Mouse (Mus musculus) lung, embryonic 14.5 days (tissue): ENCODE results near the gene Bik. TPM values are rescaled to one million over a fixed set of nuclear protein-coding genes. Genes with fewer than 3 reads are reported as not detected.

ENCODE experiments used
- ATAC-seq: fragments of 200-750 bp; cut with Nextera tagmentation; 2 replicates; pipeline ENCODE4 v1.8.0; 2017; ENCODE audit warnings: mild to moderate bottlenecking, moderate TSS enrichment, moderate library complexity; ENCODE audit not compliant: insufficient read depth
- DNase-seq: peaks from one replicate; pipeline ENCODE4 v3.0.0-alpha.2; 2015
- H3K27ac ChIP-seq: fragments of 300-500 bp; sonication (generic); 2 replicates; pipeline ENCODE4 v1.5.1; 2014; ENCODE audit warnings: low read depth, mild to moderate bottlenecking, moderate library complexity
- H3K27me3 ChIP-seq: fragments of 300-500 bp; sonication (generic); 2 replicates; pipeline ENCODE4 v1.6.1; 2014; ENCODE audit warnings: low read length, control low read depth; ENCODE audit not compliant: insufficient read depth
- H3K36me3 ChIP-seq: fragments of 300-500 bp; sonication (generic); 2 replicates; pipeline ENCODE4 v1.6.1; 2014; ENCODE audit warnings: control low read depth; ENCODE audit not compliant: insufficient read depth
- H3K4me1 ChIP-seq: fragments of 300-500 bp; sonication (generic); 2 replicates; pipeline ENCODE4 v1.6.1; 2014; ENCODE audit warnings: antibody characterized with exemption, control low read depth; ENCODE audit not compliant: insufficient read depth
- H3K4me2 ChIP-seq: fragments of 300-500 bp; sonication (generic); 2 replicates; pipeline ENCODE4 v1.6.1; 2014; ENCODE audit warnings: mild to moderate bottlenecking
- H3K4me3 ChIP-seq: fragments of 300-500 bp; sonication (generic); 2 replicates; pipeline ENCODE4 v1.5.1; 2014; ENCODE audit warnings: low read depth, low read length
- H3K9ac ChIP-seq: fragments of 300-500 bp; sonication (generic); 2 replicates; pipeline ENCODE4 v1.6.1; 2014
- H3K9me3 ChIP-seq: fragments of 300-500 bp; sonication (generic); 2 replicates; pipeline ENCODE4 v1.6.1; 2016; ENCODE audit warnings: low read depth, low read length, control low read depth
- CTCF ChIP-seq: IDR thresholded peaks from 2 replicates; pipeline ENCODE4 v1.5.1; 2016; ENCODE audit warnings: antibody characterized with exemption, low read depth
- WGBS: fragments of 180-500 bp; shearing (Covaris S2); extraction: QIAGEN DNeasy Blood & Tissue Kit; methylation state at CpG from one replicate; pipeline ENCODE4 v1.1.7; 2014; 5-methylcytosine and 5-hydroxymethylcytosine counted together
- polyA plus RNA-seq: library from polyadenylated mRNA; unstranded; fragments of >200 nt; fragmentation: Nextera tagmentation; extraction: Ambion mirVana; gene quantifications from 2 replicates; pipeline ENCODE4 v1.2.1, GENCODE M21; 2014

Bik gene
- polyA plus RNA-seq, 1 experiment from 2014 or later, result 12.1 TPM

- no peak overlapping the region for H3K9ac ChIP-seq
- H3K4me2 ChIP-seq, result no peak overlapping the region
- no peak for TF ChIP-seq CTCF
- WGBS, result 80% methylated on average over 5 of the region's 5 CpGs
- DNase-seq (no peak), ATAC-seq (no peak)
- no peak overlapping the region for H3K27ac ChIP-seq
- peaks cover 23% of the 10 kb centered on the region for H3K36me3 ChIP-seq
- H3K9me3 ChIP-seq, result no peaks in the 10 kb centered on the region
- no peak overlapping the region for H3K4me3 ChIP-seq
- no peaks in the 10 kb centered on the region for H3K27me3 ChIP-seq
- no peaks in the 10 kb centered on the region for H3K4me1 ChIP-seq
These were observed 45.0 kb downstream of the Bik start for GRCm38 (mm10) chr15:83571636-83572035.

GRCm38 (mm10) chr15:83572132-83572531, 45.5 kb downstream of the Bik start:
- H3K4me2 ChIP-seq, result no peak overlapping the region
- H3K27me3 ChIP-seq, result no peaks in the 10 kb centered on the region
- H3K36me3 ChIP-seq, result peaks cover 27% of the 10 kb centered on the region
- WGBS, result 76% methylated on average over 4 of the region's 4 CpGs
- no peaks in the 10 kb centered on the region for H3K4me1 ChIP-seq
- H3K27ac ChIP-seq, result no peak overlapping the region
- DNase-seq, result no peak
- ATAC-seq, result no peak
- no peak overlapping the region for H3K4me3 ChIP-seq
- no peak overlapping the region for H3K9ac ChIP-seq
- no peak for TF ChIP-seq CTCF
- no peaks in the 10 kb centered on the region for H3K9me3 ChIP-seq

- Histone ChIP-seq H3K4me3 (no peak overlapping the region), H3K4me1 (no peaks in the 10 kb centered on the region), H3K4me2 (no peak overlapping the region), H3K27ac (no peak overlapping the region), H3K27me3 (no peaks in the 10 kb centered on the region), H3K9ac (no peak overlapping the region), H3K9me3 (no peaks in the 10 kb centered on the region), H3K36me3 (peaks cover 40% of the 10 kb centered on the region)
- no peak for TF ChIP-seq CTCF
- ATAC-seq (no peak), DNase-seq (no peak)
- WGBS, result 91% methylated on average over 12 of the region's 12 CpGs
These were observed 46.9 kb downstream of the Bik start for GRCm38 (mm10) chr15:83573606-83574005.

GRCm38 (mm10) chr15:83574731-83575351, 48.2 kb downstream of the Bik start:
- H3K9ac ChIP-seq, result no peak overlapping the region
- H3K27me3 ChIP-seq, result no peaks in the 10 kb centered on the region
- ATAC-seq (no peak), DNase-seq (peak; percentile 18)
- H3K4me1 ChIP-seq, result no peaks in the 10 kb centered on the region
- no peak overlapping the region for H3K27ac ChIP-seq
- no peak for TF ChIP-seq CTCF
- H3K36me3 ChIP-seq, result peaks cover 52% of the 10 kb centered on the region
- H3K4me2 ChIP-seq, result no peak overlapping the region
- 71% methylated on average over 6 of the region's 6 CpGs for WGBS
- no peak overlapping the region for H3K4me3 ChIP-seq
- no peaks in the 10 kb centered on the region for H3K9me3 ChIP-seq

GRCm38 (mm10) chr15:83575543-83575942, 48.9 kb downstream of the Bik start:
- Histone ChIP-seq H3K9me3 (no peaks in the 10 kb centered on the region), H3K36me3 (peaks cover 59% of the 10 kb centered on the region), H3K9ac (no peak overlapping the region), H3K4me1 (no peaks in the 10 kb centered on the region), H3K27me3 (no peaks in the 10 kb centered on the region), H3K27ac (no peak overlapping the region), H3K4me3 (no peak overlapping the region), H3K4me2 (no peak overlapping the region)
- WGBS, result 81% methylated on average over 8 of the region's 8 CpGs
- DNase-seq, result no peak
- no peak for ATAC-seq
- TF ChIP-seq CTCF, result no peak

GRCm38 (mm10) chr15:83576651-83577050, 50.0 kb downstream of the Bik start:
- Histone ChIP-seq H3K4me1 (no peaks in the 10 kb centered on the region), H3K27ac (no peak overlapping the region), H3K36me3 (peaks cover 71% of the 10 kb centered on the region), H3K4me3 (no peak overlapping the region), H3K9ac (no peak overlapping the region), H3K4me2 (no peak overlapping the region), H3K27me3 (no peaks in the 10 kb centered on the region), H3K9me3 (no peaks in the 10 kb centered on the region)
- no peak for ATAC-seq
- no peak for TF ChIP-seq CTCF
- 83% methylated on average over 9 of the region's 9 CpGs for WGBS
- no peak for DNase-seq

- DNase-seq, result no peak
- H3K9me3 ChIP-seq, result no peaks in the 10 kb centered on the region
- H3K4me1 ChIP-seq, result no peaks in the 10 kb centered on the region
- no peak overlapping the region for H3K27ac ChIP-seq
- peaks cover 94% of the 10 kb centered on the region for H3K36me3 ChIP-seq
- H3K4me2 ChIP-seq, result no peak overlapping the region
- no peak for TF ChIP-seq CTCF
- H3K9ac ChIP-seq, result no peak overlapping the region
- no peak overlapping the region for H3K4me3 ChIP-seq
- 68% methylated on average over 4 of the region's 4 CpGs for WGBS
- no peak for ATAC-seq
- H3K27me3 ChIP-seq, result no peaks in the 10 kb centered on the region
These were observed 56.3 kb downstream of the Bik start for GRCm38 (mm10) chr15:83582931-83583330.
